Mouse (Mus musculus): ENCODE results near the gene Syngr2.

- no peak for TF ChIP-seq CTCF (IDR thresholded peaks at IDR 0.05; ENCODE audit: borderline replicate concordance, insufficient read depth, low read length)
- no peak for TF ChIP-seq POLR2A (IDR thresholded peaks at IDR 0.05; ENCODE audit: low read depth, low read length)
Measured at GRCm38 (mm10) chr11:117800038-117800437, 9.4 kb upstream of the Syngr2 start.
